Mouse (Mus musculus) hematopoietic multipotent progenitor cell, adult 10-12 weeks (in vitro differentiated cells): ENCODE results near the gene Mdn1. TPM values are rescaled to one million over a fixed set of nuclear protein-coding genes. Genes with fewer than 3 reads are reported as not detected.

ENCODE experiments used
- polyA plus RNA-seq: library from polyadenylated mRNA; stranded (reverse); fragments of >175 nt; gene quantifications from 2 replicates; pipeline ENCODE4 v1.2.3, GENCODE M21; 2012; ENCODE audit warnings: low replicate concordance

Gene Mdn1
- polyA plus RNA-seq, result 3.3 and 4.7 TPM in 2 replicates

GRCm38 (mm10) chr4:32656918-32657662 lies at the start of gene Mdn1:
TSS of gene Mdn1 (plus strand) at chr4:32657119.

GRCm38 (mm10) chr4:32615034-32615881 lies 41.7 kb upstream of the Mdn1 start, which contains the start of gene Casp8ap2:
TSS of gene Casp8ap2 (plus strand) at chr4:32615451.

GRCm38 (mm10) chr4:32799966-32800576 lies 143.2 kb downstream of the Mdn1 start, which contains the start of gene Lyrm2:
TSS of gene Lyrm2 (plus strand) at chr4:32800253.

Other genes with a start within 250 kb of the Mdn1 start
- gene Gja10, start 54.4 kb upstream of the Mdn1 start, polyA plus RNA-seq, result not detected in 2 replicates
- 0.42 and 3.5 TPM in 2 replicates for gene Casp8ap2, start 41.7 kb upstream of the Mdn1 start, polyA plus RNA-seq
- 3.4 and 3.6 TPM in 2 replicates for gene Lyrm2, start 143.1 kb downstream of the Mdn1 start, polyA plus RNA-seq